Mouse (Mus musculus) mature B cell (primary cell): ENCODE measurements around the gene Atoh7.

Experiments
- in situ Hi-C: fragments of 300-500 bp; cut with MboI; formaldehyde crosslinking; loops from 2 replicates; pipeline ENCODE4 v1.14.3; 2019

Gene Atoh7

DNA sequence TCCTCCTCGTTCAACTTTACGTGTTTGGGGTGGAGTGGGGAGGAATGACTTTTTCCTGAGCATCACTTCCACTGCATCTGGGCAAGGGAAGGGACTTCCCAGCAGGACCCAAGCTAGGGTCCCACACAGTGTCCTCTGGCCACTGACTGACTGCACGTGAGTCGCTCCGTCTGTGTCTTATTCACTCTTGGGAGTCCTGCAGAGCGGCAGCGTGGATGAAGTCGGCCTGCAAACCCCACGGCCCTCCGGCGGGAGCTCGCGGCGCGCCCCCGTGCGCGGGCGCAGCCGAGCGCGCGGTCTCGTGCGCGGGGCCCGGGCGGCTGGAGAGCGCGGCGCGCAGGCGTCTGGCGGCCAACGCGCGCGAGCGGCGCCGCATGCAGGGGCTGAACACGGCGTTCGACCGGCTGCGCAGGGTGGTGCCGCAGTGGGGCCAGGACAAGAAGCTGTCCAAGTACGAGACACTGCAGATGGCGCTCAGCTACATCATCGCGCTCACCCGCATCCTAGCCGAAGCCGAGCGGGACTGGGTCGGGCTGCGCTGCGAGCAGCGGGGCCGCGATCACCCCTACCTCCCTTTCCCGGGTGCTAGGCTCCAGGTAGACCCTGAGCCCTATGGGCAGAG lies 601 bp downstream of the Atoh7 start:
- in situ Hi-C loops = no loop called here

DNA sequence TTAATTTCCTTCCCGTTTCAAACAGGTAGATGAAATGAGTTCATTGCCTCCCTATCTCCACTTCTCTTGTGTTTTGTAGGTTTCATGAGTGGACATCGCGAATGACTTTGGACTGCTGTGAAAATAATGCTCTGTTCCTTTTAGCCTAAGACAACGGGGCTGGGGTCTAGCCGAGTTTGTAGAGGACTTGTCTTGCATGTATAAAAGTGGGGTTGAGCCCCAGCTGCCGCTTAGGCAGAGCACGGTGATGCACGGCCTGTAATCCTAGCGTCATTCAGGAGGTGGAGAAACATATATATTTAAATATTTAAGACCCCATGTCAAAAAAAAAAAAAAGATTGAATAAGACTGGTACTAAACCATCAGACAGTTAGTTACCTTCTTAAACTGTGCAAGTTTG lies 1.2 kb downstream of the Atoh7 start:
- in situ Hi-C loops = no loop called here

DNA sequence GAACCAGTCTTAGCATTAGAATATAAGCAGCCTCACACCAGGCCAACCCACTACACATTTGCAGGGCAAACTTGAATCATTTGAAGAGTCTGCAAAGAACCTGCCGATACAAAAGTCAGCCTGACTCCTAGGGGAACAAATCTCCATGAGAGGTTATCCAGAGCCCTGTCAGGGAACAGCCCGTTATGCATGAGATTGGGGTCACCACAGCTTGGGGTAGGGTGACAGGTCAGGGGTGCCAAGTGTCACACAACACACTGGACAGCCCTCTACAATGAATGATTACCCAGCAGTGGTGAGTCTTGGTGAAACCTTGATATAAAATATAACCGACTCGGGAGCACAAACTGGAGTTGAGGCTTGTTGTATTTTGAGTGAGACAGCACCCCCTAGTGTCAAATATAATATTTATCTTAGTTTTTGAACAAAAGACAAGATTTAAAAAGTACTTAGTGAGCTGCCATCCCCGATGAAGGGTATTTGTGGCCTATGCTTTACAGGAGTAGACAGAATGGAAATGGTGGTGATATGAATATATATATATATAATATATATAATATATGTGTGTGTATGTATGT lies 13.7 kb downstream of the Atoh7 start:
- in situ Hi-C loops = no loop called here

DNA sequence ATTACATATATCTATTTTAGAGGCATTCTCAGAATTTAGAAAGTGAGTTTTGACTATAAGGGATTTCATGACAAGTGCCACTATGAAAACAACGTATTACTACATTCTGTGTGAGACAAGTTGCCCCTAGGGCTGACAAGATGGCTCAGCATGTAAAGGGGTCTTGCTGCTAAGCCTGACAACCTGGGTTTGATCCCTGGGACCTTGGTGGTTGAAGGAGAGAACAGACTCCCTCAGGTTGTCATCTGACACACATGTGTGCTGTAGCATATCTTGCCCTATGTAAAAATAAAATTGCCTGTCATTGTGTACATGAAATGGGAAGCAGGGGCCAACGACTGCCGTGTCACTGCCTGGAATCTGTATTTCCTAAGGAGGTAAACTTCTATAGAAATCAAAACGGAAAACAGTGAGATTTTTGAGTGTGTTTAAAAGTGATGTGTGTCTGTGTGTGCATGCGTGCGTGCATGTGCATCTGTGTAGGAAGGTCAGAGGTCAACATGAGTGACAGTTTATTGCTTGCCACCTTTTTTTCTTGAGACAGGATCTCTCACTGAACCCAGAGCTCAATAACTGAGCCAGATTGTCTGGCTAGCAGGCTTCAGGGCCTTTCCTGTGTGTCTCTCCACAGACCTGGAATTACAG lies 14.4 kb downstream of the Atoh7 start:
- in situ Hi-C loops = no loop called here

DNA sequence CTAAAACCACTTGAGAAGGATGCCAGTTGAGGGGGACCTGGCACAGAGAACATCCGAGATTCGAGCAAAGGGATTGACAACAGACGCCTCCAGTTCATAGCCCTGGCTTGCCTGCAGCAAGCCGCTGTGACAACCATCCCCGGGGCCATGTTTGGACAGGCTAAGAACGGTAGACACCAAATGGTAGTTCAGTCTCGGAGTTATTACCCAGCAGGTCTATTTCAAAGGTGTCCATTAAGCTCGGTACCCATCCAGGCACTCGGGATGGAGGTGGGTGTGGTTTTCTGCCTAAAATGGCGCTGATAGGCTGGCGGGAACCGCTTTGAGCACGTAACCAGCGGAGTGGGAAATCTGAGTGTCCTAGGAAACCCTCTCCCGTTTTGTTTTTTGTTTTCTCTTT lies 16.4 kb downstream of the Atoh7 start:
- in situ Hi-C loops = no loop called here

DNA sequence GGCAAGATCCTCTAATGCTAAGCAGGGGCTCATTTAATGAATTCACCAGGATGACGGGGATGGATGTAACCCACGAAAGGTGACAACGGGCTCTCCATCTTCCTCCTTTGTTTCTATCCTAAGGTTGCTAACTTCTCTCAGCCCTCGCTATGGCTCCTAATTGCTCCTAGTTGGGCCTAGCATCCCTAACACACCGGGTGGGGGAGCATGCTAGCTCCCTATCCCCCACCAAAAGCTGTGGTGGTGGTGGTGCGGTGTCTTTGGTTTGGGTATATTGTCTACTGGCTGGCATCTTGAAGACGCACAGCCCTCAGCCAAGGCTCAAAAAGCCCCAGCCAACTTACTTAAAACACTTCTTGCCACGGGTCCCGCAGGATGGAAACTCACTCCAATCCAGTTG lies 16.9 kb downstream of the Atoh7 start:
- in situ Hi-C loops = no loop called here

DNA sequence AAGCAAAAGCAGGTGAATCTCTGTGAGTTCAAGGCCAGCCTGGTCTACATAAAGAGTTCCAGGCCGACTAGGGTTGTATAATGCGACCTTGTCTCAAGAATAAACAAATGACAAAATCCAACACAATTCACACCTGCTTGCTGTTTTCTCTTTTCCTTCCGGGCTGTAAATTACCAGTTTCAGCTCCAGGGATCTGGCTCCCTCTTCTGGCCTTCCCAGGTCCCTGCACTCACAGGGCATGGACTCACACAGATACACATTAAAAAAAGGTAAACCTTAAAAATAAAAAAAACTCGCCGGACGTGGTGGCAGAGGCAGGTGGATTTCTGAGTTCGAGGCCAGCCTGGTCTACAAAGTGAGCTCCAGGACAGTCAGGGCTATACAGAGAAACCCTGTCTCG lies 18.1 kb downstream of the Atoh7 start:
- in situ Hi-C loops = no loop called here

DNA sequence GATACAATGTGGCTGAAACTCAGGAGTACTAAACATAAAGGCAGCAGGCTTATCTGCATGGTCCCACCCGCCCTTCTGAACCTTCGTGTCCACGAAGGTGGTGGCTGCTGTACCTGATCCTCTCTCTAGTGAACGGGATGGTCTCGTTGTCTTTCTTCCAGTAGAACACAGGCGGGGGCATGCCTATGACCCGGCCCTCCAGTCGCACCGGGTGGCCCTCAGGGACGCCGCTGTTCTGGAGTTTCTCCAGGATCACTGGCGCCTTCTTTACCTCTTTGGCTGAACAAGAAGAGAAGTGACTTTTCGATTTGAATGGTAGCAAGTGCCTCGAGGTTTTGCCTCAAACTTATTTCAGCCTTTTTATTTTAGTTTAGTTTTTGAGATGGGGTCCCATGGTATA lies 20.5 kb downstream of the Atoh7 start:
- in situ Hi-C loops = no loop called here

DNA sequence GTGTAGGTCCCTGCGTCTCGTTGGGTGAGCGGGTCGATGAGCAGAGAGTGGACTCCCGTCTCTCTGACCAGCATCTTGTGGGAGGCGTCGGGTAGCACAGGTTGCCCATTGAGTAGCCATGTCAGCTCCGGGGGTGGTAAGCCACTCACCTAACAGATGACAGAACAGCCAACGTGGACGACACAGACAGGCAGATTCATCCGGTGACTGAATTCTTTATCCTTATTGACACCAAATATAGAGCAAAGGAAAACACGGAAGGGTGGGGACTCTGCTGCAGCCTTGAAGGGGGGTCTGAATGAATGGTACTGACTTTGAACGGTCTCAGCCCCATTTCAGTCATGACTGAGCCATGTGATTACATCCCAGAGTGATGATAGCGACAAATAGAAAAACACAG lies 22.5 kb downstream of the Atoh7 start:
- in situ Hi-C loops = no loop called here

DNA sequence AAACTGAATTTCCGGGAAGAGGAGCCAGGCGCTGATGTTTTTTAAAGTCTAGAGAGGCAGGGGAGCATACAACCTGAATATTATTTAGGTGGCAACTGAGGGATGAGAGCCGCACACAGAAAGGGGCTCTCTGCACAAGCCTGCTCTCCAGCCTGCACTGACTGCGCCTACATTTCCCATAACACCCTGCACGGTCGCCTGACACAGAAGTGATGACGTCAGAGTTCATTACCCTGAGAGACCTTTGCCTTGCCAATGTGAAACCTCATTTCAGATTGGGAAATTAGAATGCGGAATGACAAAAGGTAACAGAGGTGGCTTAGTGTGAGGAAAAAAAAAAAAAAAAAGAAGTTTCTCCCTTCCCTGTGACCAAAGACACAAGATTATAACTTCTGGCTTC lies 23.1 kb downstream of the Atoh7 start:
- in situ Hi-C loops = no loop called here

DNA sequence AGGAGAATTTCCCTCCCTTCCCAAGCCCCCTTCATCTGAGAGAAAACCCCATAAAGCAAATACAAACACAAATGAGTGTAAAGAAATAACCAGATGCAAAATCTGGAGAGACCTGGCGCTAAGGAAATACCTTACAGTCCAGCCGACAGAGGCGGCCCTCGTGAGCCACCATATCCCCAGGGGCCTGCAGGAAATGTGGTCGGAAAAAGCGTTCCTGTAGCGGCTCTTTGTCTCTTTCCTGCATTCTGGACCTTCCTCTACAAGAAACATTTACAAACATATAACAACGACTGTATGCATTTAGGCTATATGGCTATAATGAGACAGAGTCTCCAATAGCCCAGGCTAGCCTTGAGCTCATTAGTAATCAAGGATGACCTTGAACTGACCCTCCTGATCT lies 23.7 kb downstream of the Atoh7 start:
- in situ Hi-C loops = no loop called here

DNA sequence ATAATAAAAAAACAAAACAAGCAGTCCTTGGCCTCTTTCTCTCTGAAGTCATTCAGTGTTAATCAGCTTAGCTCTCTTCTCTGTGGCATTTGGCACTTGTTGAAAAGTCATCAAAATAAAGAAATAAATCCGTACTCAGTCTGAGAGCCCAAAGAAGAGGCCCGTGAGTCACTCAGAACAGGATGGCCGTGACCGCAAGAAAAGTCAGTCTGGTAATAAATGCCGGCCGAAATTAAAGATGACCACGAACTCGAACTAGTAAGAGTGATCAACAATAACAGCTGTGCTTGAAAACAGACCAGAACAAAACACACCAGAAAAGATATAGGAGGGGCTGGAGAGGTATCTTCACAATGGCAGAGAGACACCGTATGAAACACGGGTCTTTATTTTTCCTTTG lies 24.6 kb downstream of the Atoh7 start:
- in situ Hi-C loops = no loop called here

DNA sequence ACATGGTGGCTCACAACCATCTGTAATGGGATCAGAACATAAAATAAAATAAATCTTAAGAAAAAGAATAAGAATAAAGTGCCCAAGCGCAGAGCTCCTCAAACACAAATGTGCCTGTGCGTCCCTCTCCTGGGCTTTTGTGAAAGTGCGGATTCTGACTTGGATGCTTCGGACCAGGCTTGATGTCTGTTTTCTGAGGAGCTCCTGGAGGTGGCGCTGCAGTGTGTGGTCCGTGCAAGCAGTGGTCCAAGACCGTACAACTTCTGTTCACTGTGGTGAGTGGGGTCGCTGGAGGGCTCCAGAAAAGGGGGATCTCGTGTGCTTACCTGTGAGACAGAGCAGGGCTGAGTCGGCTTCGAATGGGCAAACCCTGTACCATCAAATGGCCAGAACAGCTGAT lies 25.9 kb downstream of the Atoh7 start:
- in situ Hi-C loops = no loop called here

DNA sequence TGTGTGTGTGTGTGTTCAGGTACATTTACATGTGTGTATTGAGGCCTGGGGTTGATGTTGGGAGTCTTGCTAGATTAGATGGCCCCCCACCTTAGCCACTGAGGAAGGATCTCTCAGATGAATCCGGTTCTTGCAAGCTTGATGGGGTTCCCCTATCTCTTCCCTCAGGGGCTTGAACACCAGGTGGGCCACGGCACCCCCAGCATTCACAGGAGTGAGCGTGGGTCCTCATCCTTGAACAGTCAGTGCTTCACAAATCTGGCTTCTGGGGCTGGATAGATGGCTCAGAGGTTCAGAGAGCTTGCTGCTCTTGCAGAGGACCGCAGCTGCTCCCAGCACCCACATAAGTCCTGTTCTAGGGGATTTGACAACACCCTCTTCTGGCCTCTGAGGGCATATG lies 26.7 kb downstream of the Atoh7 start:
- in situ Hi-C loops = no loop called here

DNA sequence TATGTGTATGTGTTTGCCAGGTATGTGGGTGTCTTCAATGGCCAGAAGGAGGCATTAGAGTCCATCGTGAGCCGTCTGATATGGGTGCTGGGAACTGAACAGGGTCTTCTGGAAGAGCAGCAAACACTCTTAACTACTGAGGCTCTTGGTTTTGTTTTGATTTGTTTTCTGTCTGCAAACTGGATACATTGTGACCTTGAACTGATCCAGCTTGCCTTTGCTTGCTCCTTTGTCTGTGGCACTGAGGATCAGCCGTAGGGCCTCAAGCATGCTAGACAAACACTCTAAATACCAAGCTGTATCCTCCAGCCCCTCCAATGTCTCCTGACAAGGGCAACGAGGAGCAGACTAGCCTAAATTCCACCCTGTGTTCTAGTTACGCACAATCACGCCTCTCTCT lies 27.7 kb downstream of the Atoh7 start:
- in situ Hi-C loops = no loop called here

DNA sequence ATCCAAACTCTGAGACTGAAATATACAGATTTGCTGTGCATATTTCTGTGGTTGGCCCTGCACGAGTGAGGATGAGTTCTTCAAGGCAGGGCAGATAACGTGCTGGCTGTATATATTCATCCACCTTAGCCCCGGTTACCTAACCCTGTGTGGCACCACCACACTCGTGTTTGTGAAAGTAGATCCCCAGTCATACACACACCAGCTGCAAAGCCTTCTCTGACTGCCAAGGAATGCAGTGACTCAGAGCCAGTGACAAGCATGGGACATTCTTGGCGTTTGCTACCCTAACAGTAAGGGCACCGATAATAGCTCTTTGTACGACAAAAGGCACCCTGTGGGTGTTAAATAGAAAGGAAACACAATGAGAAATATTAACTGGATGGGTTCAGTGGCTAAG lies 28.8 kb downstream of the Atoh7 start:
- in situ Hi-C loops = no loop called here

DNA sequence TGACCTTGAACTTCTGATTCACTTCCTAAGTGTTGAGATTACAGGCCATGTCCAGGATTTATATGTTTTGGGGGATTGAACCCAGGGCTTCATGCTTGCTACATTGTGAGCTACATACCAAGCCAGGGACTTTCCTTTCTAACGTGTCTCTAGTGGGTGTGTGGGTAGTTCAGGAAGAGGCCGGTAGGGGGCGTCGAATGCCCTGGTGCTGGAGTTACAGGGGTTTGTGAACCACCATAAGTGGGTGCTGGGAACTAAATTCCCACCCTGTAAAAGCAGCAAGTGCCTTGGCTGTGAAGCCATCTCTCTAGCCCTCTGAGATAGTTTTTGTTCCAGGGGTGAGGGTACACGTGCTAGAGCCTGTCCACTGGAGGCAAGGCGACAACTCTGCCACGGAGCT lies 31.0 kb downstream of the Atoh7 start:
- in situ Hi-C loops = no loop called here

DNA sequence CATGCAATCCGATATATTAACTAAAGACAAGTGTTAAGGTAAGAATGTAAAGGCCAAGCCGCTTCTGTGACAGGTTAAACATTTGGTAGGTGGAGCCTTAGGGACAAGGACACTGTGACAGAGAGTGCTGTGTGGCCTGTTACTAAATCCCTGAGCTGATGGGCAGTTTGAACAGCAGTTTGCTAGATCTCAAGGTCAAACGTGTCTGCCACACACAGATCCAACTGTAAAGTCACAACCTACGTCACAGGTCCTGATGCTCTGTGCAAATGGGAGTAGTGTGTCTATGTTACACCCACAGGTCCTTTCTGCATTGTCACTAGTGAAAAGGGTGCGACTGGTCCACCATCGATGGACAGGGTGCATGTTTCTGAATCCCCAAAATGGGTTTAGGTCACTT lies 32.9 kb downstream of the Atoh7 start:
- in situ Hi-C loops = no loop called here

DNA sequence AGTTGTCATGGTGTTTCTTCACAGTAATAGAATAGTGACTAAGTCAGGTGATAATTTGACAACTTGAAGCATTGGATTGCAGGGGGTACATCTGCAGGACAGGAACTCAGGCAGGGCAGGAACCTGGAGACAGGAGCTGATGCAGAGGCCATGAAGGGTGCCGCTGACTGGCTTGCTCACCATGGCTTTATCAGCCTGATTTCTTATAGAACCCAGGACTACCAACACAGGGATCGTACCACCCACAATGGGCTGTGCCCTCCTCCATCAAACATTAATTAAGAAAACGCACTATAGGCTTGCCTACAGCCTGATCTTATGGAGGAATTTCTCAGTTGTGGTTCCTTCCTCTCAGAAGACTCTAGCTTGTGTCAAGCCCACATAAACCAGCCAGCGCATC lies 33.9 kb downstream of the Atoh7 start:
- in situ Hi-C loops = no loop called here

DNA sequence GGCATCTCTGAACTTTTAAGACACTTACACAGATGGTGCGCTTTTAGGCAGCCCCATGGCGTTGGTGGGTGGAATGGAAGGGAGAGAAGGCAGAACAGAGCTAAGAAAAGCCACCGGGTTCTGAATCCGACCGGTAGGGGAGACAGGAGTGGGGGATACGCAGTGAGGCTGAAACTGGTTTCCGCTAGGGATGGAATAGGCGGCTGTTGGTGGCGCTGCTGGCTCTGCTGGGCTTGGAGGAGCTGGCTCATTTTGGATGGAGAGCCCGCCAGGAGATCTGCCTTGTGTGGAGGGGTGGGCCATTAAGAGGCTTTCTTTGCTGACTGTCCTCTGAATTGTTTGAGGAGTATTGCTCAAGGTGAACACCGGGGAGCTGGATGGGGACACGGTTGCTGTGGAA lies 36.2 kb downstream of the Atoh7 start:
- in situ Hi-C loops = no loop called here

DNA sequence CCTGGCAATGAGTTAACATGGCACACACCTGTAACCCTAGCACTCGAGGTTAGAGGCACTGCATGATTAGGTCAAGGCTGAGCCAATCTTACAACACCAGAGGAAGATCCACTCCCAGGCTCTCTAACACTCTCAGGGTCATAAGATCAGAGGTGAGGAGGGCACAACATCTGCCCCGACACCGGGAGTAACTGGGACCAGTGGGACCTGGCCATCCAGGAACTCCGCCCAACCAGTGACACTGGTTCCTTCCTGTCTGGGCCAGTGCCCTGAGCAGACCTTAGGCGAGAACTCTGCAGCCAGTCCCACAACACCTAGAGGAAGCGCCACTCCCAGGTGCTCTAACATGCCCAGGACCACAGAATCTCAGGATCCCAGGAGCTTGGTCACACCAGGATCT lies 37.0 kb downstream of the Atoh7 start:
- in situ Hi-C loops = no loop called here

DNA sequence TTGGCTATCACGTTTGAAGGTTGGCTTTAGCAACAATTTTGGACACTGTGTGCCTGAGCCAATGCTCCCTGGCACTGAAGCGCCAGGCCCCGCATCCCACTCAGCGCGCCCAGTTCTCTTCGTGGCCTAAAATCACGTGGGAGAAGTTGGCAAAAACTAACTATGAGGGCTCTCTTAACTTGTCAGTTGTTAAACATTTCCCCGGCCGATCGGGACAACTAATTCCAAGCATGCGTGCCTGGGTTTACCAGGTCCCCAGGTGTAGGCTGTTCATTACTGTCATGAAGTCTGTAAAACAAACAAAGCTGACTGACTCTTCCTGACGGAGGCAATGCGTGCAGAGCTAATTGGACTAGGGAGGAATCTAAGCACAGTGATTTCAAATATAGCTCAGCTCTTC lies 43.2 kb downstream of the Atoh7 start:
- in situ Hi-C loops = no loop called here
